In the genomic region with DNA sequence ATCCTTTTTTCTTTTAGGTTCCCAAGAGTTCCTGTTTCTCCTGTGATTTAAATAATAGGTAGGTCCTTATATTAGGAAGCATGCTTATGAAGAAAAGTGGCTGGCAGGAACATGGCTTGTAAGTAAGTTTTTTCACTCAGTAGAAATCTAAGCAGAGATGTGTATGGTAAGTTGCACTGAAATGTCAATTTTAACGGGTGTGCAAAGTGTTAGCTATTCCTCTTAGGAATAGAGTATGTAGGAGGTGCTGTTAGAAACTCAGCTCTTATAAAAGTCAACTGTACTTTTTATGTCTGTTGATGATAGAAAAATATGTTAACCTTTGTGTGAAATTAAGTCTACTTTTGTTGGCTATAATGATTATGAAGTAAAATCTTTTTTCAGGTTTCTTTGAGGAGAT, we compare ENCODE assay signal across 23 mouse cellular contexts. TPM values are rescaled to one million over a fixed set of nuclear protein-coding genes. Genes with fewer than 3 reads are reported as not detected.
A peak's percentile ranks its signal among the peaks of the same experiment; 100 is the strongest.
DNase-seq lines count a peak whose midpoint lies in the region; ATAC-seq lines count a peak whose summit lies in the region.
"Had no signal": no experiment of that assay in that cellular context is flagged by ENCODE, and none has a peak within 500 bp of the region (broad histone marks: within the 10 kb centered on the region; RNA-seq: fewer than 3 reads in every experiment).

No protein-coding gene starts in this region.

- no peak overlapping the region for H3K4me3 ChIP-seq in midbrain, embryonic 11.5 days (ENCODE audit: low read depth, low read length)
- no peak overlapping the region for H3K4me3 ChIP-seq in midbrain, embryonic 16.5 days (ENCODE audit: low read depth, low read length)
- H3K4me3 ChIP-seq in forebrain, embryonic 11.5 days (ENCODE audit: low read depth, low read length): no peak overlapping the region

- no peaks in the 10 kb centered on the region for H3K4me1 ChIP-seq in midbrain, embryonic 11.5 days (ENCODE audit: control insufficient read depth, insufficient read depth, low read length)
- H3K4me1 ChIP-seq in midbrain, embryonic 16.5 days (ENCODE audit: control insufficient read depth, insufficient read depth, low read length): no peaks in the 10 kb centered on the region
- no peaks in the 10 kb centered on the region for H3K4me1 ChIP-seq in forebrain, embryonic 11.5 days (replicated peaks; ENCODE audit: control insufficient read depth, insufficient read depth, low read length)

- WGBS in midbrain, embryonic 11.5 days: 89% methylated on average over 1 of the region's 1 CpGs
- WGBS in midbrain, embryonic 16.5 days: 89% methylated on average over 1 of the region's 1 CpGs
- 83% methylated on average over 1 of the region's 1 CpGs for WGBS in forebrain, embryonic 11.5 days

- DNase-seq in frontal cortex, postnatal 10 days (ENCODE audit: low spot score in 2 of 2): no peak
- DNase-seq in midbrain, embryonic 11.5 days (ENCODE audit: low spot score, missing footprints): peak; percentile 41
- DNase-seq in brain, adult 2 months (ENCODE audit: low read depth, low spot score): peak; percentile 59
- DNase-seq in telencephalon, adult 2 months (ENCODE audit: low read depth, low spot score): peak; percentile 55
- no peak for DNase-seq in kidney, postnatal 10 days
- no peak for DNase-seq in forebrain, embryonic 11.5 days (ENCODE audit: low spot score)
- DNase-seq: adrenal gland, adult 2 months; adrenal gland, adult 8-10 months; adrenal gland, postnatal 10 days; adrenal gland, postnatal 14 days; adrenal gland, postnatal 25 days; adrenal gland, postnatal 36 days; B cell, adult 2 months; cerebellum, adult 11 months; cerebellum, adult 11-12 months; cerebellum, adult 18-20 months had no signal

- peaks cover 11% of the 10 kb centered on the region; the same call in 1 of the 2 replicates for H3K36me3 ChIP-seq in midbrain, embryonic 11.5 days (ENCODE audit: control insufficient read depth, insufficient read depth, low read length)
- H3K36me3 ChIP-seq in midbrain, embryonic 16.5 days (ENCODE audit: control insufficient read depth, insufficient read depth, low read length): peaks cover 12% of the 10 kb centered on the region
- no peaks in the 10 kb centered on the region; the same call in 1 of the 2 replicates for H3K36me3 ChIP-seq in forebrain, embryonic 11.5 days (ENCODE audit: control insufficient read depth, insufficient read depth, low read length)

- H3K9me3 ChIP-seq in midbrain, embryonic 11.5 days (ENCODE audit: control insufficient read depth, low read length): no peaks in the 10 kb centered on the region
- H3K9me3 ChIP-seq in midbrain, embryonic 16.5 days (replicated peaks; ENCODE audit: control insufficient read depth, low read length, poor library complexity, severe bottlenecking): no peaks in the 10 kb centered on the region
- no peaks in the 10 kb centered on the region for H3K9me3 ChIP-seq in forebrain, embryonic 11.5 days (ENCODE audit: control insufficient read depth, low read length)
- H3K9me3 ChIP-seq: G1E had no signal

- H3K9ac ChIP-seq in midbrain, embryonic 11.5 days (ENCODE audit: low read length): no peak overlapping the region
- H3K9ac ChIP-seq in midbrain, embryonic 16.5 days (ENCODE audit: low read depth, low read length): no peak overlapping the region
- H3K9ac ChIP-seq in forebrain, embryonic 11.5 days (ENCODE audit: low read length): no peak overlapping the region

- H3K4me2 ChIP-seq in midbrain, embryonic 11.5 days: no peak overlapping the region
- H3K4me2 ChIP-seq in midbrain, embryonic 16.5 days (ENCODE audit: low read length): no peak overlapping the region
- H3K4me2 ChIP-seq in forebrain, embryonic 11.5 days (ENCODE audit: low read depth, low read length, severe bottlenecking): no peak overlapping the region

- no peak overlapping the region for H3K27ac ChIP-seq in midbrain, embryonic 11.5 days (ENCODE audit: low read depth, low read length)
- H3K27ac ChIP-seq in midbrain, embryonic 16.5 days (ENCODE audit: low read length): no peak overlapping the region
- H3K27ac ChIP-seq in forebrain, embryonic 11.5 days (ENCODE audit: low read depth, low read length): no peak overlapping the region

- H3K27me3 ChIP-seq in midbrain, embryonic 11.5 days (ENCODE audit: control insufficient read depth, insufficient read depth, low read length): no peaks in the 10 kb centered on the region
- no peaks in the 10 kb centered on the region for H3K27me3 ChIP-seq in midbrain, embryonic 16.5 days (ENCODE audit: control insufficient read depth, insufficient read depth, low read depth, low read length)
- H3K27me3 ChIP-seq in forebrain, embryonic 11.5 days (ENCODE audit: control insufficient read depth, insufficient read depth, low read length): no peaks in the 10 kb centered on the region
- H3K27me3 ChIP-seq: CH12.LX, Patski had no signal

- ATAC-seq in frontal cortex, adult (ENCODE audit: low TSS enrichment): peak; percentile 62; the same call in 1 of the 2 replicates
- no peak for ATAC-seq in midbrain, embryonic 11.5 days (ENCODE audit: low FRiP score)
- no peak for ATAC-seq in midbrain, embryonic 16.5 days
- ATAC-seq in forebrain, embryonic 11.5 days (replicated peaks; ENCODE audit: low FRiP score): no peak
- ATAC-seq: activated CD4-positive, CD25-positive, alpha-beta regulatory T cell, adult 4 months; CD4-positive, CD25-positive, alpha-beta regulatory T cell, adult 4 months; Patski had no signal

RNA-seq across cellular contexts. Expression of a gene that starts 35.8 kb away (rescaled TPM):
- polyA plus RNA-seq in midbrain, embryonic 11.5 days (2014; fragmentation: Nextera tagmentation; extraction: Ambion mirVana): 1.9 TPM in 2 replicates
- 6.2 and 9.8 TPM in 2 replicates for polyA plus RNA-seq in midbrain, embryonic 16.5 days (2015; fragmentation: Nextera tagmentation; extraction: Ambion mirVana)
- 0.39 and 1.1 TPM in 2 replicates for polyA plus RNA-seq in forebrain, embryonic 11.5 days (2014; fragmentation: Nextera tagmentation; extraction: Ambion mirVana)
- polyA plus RNA-seq: activated CD4-positive, CD25-positive, alpha-beta regulatory T cell, adult 4 months; CD4-positive, CD25-positive, alpha-beta regulatory T cell, adult 4 months; G1E; Patski had no signal

RNA-seq across cellular contexts. Expression of a gene that starts 55.5 kb away (rescaled TPM):
- polyA plus RNA-seq in midbrain, embryonic 11.5 days (2014; fragmentation: Nextera tagmentation; extraction: Ambion mirVana): 0.22 and 0.51 TPM in 2 replicates
- not detected in 2 replicates for polyA plus RNA-seq in midbrain, embryonic 16.5 days (2015; fragmentation: Nextera tagmentation; extraction: Ambion mirVana)
- polyA plus RNA-seq in forebrain, embryonic 11.5 days (2014; fragmentation: Nextera tagmentation; extraction: Ambion mirVana): 0.21 and 0.57 TPM in 2 replicates

Comparison
In these comparisons a context has a peak if more than half of its experiments do, and no peak if none do; other contexts are left out.
1. DNase-seq: peak in midbrain, embryonic 11.5 days (single experiment), brain, adult 2 months (single experiment) and telencephalon, adult 2 months (single experiment); none in frontal cortex, postnatal 10 days (0 of 2), kidney, postnatal 10 days (single experiment) and forebrain, embryonic 11.5 days (single experiment).